In the genomic region with DNA sequence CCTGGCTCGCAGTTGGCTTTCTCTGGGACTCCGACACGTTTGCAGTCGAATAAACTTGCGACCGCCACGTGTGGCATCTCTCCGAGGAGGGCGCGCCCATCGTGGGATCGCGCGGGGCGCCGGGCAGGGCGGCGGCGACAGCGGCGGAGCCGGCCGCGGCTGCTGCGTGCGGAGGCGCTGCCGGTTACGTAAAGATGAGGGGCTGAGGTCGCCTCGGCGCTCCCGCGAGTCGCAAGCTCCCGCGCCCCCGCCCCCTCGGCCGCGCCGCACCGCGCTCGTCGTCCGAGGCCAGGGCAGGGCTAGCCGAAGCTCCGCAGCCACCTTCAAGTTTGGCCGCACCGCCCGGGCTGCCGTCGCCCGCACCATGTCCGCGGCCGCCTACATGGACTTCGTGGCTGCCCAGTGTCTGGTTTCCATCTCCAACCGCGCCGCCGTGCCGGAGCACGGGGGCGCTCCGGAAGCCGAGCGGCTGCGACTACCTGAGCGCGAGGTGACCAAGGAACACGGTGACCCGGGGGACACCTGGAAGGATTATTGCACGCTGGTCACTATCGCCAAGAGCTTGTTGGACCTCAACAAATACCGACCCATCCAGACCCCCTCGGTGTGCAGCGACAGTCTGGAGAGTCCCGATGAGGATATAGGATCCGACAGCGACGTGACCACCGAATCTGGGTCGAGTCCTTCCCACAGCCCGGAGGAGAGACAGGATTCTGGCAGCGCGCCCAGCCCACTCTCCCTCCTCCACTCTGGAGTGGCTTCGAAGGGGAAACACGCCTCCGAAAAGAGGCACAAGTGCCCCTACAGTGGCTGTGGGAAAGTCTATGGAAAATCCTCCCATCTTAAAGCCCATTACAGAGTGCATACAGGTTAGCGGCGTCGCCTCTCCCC, we compare ENCODE assay signal across 8 mouse cellular contexts. TPM values are rescaled to one million over a fixed set of nuclear protein-coding genes. Genes with fewer than 3 reads are reported as not detected.
A peak's percentile ranks its signal among the peaks of the same experiment; 100 is the strongest.
DNase-seq lines count a peak whose midpoint lies in the region; ATAC-seq and TF ChIP-seq lines count a peak whose summit lies in the region.

No protein-coding gene starts in this region.

- peak overlapping the region; percentile 61 for H3K4me3 ChIP-seq in forebrain, embryonic 16.5 days (replicated peaks; ENCODE audit: low read length)
- H3K4me3 ChIP-seq in layer of hippocampus, adult 2 months, result peak overlapping the region; percentile 96
- H3K4me3 ChIP-seq in lung, adult 2 months (replicated peaks; ENCODE audit: extremely low read depth, low read depth, low read length), result peak overlapping the region; percentile 84
- H3K4me3 ChIP-seq in olfactory bulb, adult 2 months (ENCODE audit: insufficient read depth, low read depth, low read length), result peak overlapping the region; percentile 81

- peak; percentile 71 for TF ChIP-seq POLR2A in lung, adult 2 months (IDR thresholded peaks at IDR 0.05; ENCODE audit: borderline replicate concordance, extremely low read depth, low read depth, low read length)
- TF ChIP-seq POLR2A in olfactory bulb, adult 2 months (IDR thresholded peaks at IDR 0.05; ENCODE audit: insufficient read depth, low read depth, low read length), result 0 out of 2 replicates have a peak, but pooled peaks have one; percentile 7

- H3K36me3 ChIP-seq in forebrain, embryonic 16.5 days (ENCODE audit: control insufficient read depth, insufficient read depth), result no peaks in the 10 kb centered on the region

- peak; percentile 88 for DNase-seq in cerebellum, adult 11-12 months
- peak; percentile 68 for DNase-seq in heart, postnatal 25 days (ENCODE audit: low spot score)
- DNase-seq in layer of hippocampus, adult 2 months (ENCODE audit: low spot score in 2 of 2), result peak; percentile 66 to 71
- peak; percentile 88 for DNase-seq in lung, adult 2 months
- DNase-seq in thymus, postnatal 10 days (ENCODE audit: low spot score in 2 of 2), result peak; percentile 11 to 12

- intact Hi-C loops in heart, postnatal 25 days (cut with DNase I), result no loop called here

- peaks cover 20% of the 10 kb centered on the region for H3K27me3 ChIP-seq in forebrain, embryonic 16.5 days (replicated peaks; ENCODE audit: control insufficient read depth, insufficient read depth, low read length)

- peaks cover 24% of the 10 kb centered on the region for H3K4me1 ChIP-seq in forebrain, embryonic 16.5 days (replicated peaks; ENCODE audit: control insufficient read depth, insufficient read depth, low read length)
- H3K4me1 ChIP-seq in lung, adult 2 months (ENCODE audit: control insufficient read depth, insufficient read depth, low read length), result peaks cover 14% of the 10 kb centered on the region
- H3K4me1 ChIP-seq in olfactory bulb, adult 2 months (ENCODE audit: control insufficient read depth, insufficient read depth, low read length), result peaks cover 9% of the 10 kb centered on the region

- peak overlapping the region; percentile 2; the same call in 1 of the 2 replicates for H3K27ac ChIP-seq in forebrain, embryonic 16.5 days (ENCODE audit: low read length)
- H3K27ac ChIP-seq in layer of hippocampus, adult 2 months, result peak overlapping the region; percentile 100
- peak overlapping the region; percentile 100 for H3K27ac ChIP-seq in olfactory bulb, adult 2 months (ENCODE audit: insufficient read depth, low read depth, low read length)

- under 1% methylated on average over 94 of the region's 94 CpGs for WGBS in forebrain, embryonic 16.5 days
- under 1% methylated on average over 94 of the region's 94 CpGs for WGBS in lung, adult 2 months
- under 1% methylated on average over 91 of the region's 94 CpGs for WGBS in olfactory bulb, adult 2 months

- ATAC-seq in CD4-positive, CD25-positive, alpha-beta regulatory T cell, adult 4 months, result peak; percentile 5
- ATAC-seq in forebrain, embryonic 16.5 days, result peak; percentile 19

- H3K9me3 ChIP-seq in forebrain, embryonic 16.5 days (ENCODE audit: control insufficient read depth, low read length), result no peaks in the 10 kb centered on the region

- peak overlapping the region; percentile 58 for H3K9ac ChIP-seq in forebrain, embryonic 16.5 days (replicated peaks; ENCODE audit: low read depth, low read length)

- H3K4me2 ChIP-seq in forebrain, embryonic 16.5 days (ENCODE audit: low read length), result peak overlapping the region; percentile 99

- no peak for TF ChIP-seq CTCF in layer of hippocampus, adult 2 months (conservative IDR thresholded peaks at IDR 0.05)
- no peak for TF ChIP-seq CTCF in lung, adult 2 months (IDR thresholded peaks at IDR 0.05; ENCODE audit: insufficient read depth, low read length)
- TF ChIP-seq CTCF in olfactory bulb, adult 2 months (IDR thresholded peaks at IDR 0.05; ENCODE audit: insufficient read depth, low read depth, low read length), result no peak

RNA-seq across cellular contexts. Expression of a gene that starts 0.6 kb away (rescaled TPM):
- polyA plus RNA-seq in CD4-positive, CD25-positive, alpha-beta regulatory T cell, adult 4 months (2017; shearing (Covaris generic)), result 1 to 10 TPM; 3.6 to 4.3 TPM
- polyA plus RNA-seq in forebrain, embryonic 16.5 days (2015; fragmentation: Nextera tagmentation; extraction: Ambion mirVana), result 2.2 and 2.6 TPM in 2 replicates
- total RNA-seq in heart, postnatal 25 days (2021), result 100 to 1,000 TPM; 101 to 130 TPM
- total RNA-seq in layer of hippocampus, adult 2 months (2021), result 100 to 1,000 TPM; 176 to 178 TPM
- polyA plus RNA-seq in lung, adult 2 months (2012; rRNA removed), result 46.9 and 97.8 TPM in 2 replicates
- 102 and 132 TPM in 2 replicates for polyA plus RNA-seq in olfactory bulb, adult 2 months (2012; ENCODE audit: insufficient read depth, insufficient read length, low replicate concordance, missing spikeins)

Comparison
In these comparisons a context has a peak if more than half of its experiments do, and no peak if none do; other contexts are left out.
1. Peak in every context shown above with its lines: DNase-seq, ATAC-seq, H3K4me3 ChIP-seq and H3K27ac ChIP-seq.
2. DNase-seq: peak in every context shown above with its lines; median percentile 88 in cerebellum, adult 11-12 months; 88 in lung, adult 2 months; 68 in layer of hippocampus, adult 2 months; 68 in heart, postnatal 25 days; 12 in thymus, postnatal 10 days.
3. H3K27ac ChIP-seq: peak in every context shown above with its lines; median percentile 100 in layer of hippocampus, adult 2 months; 100 in olfactory bulb, adult 2 months; 2 in forebrain, embryonic 16.5 days.